Mouse (Mus musculus): Measurements from ENCODE around the gene Rab3b. TPM values are rescaled to one million over a fixed set of nuclear protein-coding genes. Genes with fewer than 3 reads are reported as not detected.

Rab3b gene
- 1.9 TPM for polyA plus RNA-seq (2015; fragmentation: Illumina TruSeq; extraction: RNeasy Lipid Tissue Mini Kit (QIAGEN cat#74804); ENCODE audit: insufficient read depth, low read depth, low replicate concordance)

DNA sequence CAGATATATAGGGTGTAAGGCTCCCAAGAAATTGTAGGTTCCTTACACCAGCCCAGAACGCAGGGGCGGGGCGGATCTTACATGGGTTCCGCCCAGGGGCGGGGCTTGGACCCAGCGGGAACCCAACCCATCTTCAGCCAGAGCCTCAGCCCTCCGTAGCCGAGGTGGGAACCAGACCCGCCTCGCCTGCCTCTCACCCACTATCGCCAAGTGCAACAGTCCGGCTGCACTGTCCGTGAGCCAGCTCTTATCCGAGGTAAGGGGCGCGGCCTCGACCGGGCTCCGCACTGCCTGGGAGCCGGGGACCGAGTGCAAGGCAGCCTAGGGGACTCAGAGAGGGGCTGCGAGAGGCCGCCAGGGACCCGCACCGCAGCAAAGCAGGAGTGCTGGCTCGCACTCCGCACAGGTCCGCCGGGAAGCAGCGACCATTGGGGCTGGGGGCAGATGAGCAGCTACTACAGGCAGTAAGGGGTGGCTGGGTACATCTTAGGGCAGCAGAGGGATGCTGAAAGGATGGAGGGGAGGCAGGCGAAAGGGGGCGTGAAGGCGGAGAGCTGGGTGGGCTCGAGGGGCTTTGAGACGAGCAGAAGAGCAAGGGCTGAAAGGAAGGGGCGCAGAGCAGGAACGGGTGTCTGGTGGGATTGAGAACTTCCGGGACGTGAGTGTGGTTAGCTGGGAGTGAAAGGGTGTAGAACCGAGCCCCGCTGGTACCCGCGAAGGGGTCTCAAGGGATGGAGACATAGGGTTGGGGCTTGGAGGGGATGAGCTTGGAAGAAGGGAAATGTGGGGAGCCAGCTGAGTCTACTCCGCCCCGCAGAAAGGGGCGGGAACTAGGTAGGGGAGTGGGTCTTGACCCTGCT, at the start of gene Rab3b:
Gene Rab3b (plus strand): TSS at position 101 of the 860 bp plus-strand sequence.

DNA sequence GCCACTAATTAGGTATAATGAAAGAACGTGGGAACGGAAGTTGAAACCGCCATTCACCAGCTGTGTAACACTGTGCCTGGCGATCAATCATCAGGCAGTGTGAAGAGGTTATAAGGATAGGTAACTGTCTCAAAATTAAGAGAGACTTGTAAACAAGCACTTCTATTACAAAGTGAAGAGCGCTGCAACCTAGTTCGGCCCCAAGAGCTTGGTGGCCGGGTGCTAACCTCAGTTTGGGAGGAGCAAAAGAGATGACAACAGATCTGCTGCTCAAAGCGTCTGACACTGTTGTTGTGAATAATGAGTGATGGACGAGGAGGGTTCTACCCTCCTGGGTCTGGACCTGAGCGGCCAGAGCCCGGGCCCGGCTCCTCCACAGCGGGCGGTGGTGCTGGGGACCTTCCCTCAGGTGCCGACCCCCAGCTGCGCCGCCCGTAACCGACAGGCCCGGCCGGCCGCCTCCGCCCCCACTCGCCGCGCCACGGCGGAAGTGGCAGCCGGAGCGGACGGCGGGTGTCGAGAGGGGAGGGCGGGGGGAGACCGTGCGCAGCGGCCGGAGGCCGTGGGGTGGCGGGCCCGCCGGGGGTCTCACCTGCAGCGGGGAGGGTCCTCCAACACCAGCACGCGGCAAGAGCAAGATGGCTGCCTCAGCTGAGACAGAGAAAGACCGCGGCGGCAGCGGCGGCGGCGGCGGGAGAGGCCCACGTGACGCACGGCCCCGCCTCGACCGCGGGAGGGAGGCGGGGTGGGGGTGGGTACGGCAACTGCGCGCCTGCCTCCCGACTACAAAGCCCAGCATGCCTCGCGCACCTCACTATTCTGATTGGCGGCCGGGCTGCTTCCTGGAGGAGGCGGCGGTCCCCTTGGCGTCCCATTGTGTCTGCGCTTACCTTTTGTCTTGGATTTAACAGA, 45.7 kb upstream of the Rab3b start, which contains the start of gene Btf3l4:
Gene Btf3l4 (minus strand): TSS at position 699 of the 912 bp plus-strand sequence.

DNA sequence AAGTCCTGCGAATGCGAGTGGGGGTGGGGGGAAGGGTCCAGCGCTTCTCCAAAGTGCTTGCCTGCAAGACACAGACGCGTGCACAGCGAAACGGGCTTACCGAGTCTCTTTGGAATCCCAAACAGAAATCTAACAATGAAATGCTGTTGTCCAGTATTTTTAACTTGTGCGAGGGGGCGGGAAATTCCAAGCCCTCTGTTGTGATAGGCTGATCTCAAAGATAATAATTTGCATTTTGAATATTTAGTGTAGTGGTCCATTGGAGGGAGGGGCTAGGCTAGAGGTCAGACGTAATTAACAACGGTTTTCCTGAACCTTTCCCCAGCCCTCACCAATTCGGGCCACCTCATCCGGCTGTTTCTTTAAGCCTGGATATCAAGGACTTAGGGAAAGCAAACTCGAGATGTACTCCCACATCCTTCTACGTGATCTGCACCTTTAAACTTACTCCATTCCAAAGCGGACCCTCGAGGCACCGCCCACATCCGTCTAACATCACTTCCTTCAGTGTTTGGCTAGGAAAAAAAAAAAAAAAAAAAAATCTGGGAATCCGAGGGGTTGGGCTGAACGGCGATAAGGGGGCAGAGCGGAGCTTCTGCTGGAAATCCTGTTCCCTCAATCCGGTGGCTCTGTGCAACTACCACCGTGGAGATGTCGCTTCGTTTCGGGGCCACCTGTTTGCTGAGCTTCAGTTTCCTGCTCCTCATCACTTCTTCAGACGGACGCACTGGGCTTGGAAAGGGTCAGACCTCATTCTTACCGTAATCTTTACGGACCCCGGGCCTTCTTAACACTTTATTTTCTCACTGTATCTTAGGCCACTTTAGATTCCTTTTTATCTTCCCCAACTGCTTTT, 44.5 kb upstream of the Rab3b start, which contains the start of gene Txndc12:
Gene Txndc12 (plus strand): TSS at position 487 of the 856 bp plus-strand sequence.

DNA sequence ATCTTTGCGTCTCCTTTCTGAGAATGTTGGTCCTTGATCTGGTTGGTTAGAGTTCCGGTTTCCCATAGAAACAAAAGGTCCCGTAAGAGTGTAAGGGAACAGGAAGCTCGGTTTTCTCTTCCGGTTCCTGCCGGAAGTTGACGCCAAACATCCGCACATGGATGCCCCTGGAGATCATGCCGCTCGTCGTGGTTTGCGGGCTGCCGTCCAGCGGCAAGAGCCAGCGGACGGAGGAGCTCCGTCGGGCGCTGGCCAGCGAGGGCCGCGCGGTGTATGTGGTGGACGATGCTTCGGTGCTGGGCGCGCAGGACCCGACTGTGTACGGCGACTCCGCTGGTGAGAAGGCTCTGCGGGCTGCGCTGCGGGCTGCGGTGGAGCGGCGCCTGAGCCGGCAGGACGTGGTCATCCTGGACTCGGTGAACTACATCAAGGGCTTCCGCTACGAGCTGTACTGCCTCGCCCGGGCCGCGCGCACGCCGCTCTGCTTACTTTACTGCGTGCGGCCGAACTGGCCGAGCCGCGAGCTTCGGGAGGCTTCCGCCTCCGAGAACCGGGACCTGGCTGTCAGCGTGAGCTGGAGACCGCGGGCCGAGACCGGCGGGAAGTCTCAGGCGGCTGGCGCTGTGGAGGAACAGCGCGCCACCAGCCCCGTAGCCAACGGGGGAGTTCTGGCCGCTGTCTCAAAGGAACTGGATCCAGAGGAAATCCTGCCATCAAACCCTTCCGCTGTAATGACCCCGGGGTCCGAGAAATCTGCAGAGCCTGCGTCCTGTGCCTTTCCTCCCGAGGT, 31.0 kb upstream of the Rab3b start, which contains the start of gene Kti12:
Gene Kti12 (plus strand): TSS at position 71 of the 790 bp plus-strand sequence.

DNA sequence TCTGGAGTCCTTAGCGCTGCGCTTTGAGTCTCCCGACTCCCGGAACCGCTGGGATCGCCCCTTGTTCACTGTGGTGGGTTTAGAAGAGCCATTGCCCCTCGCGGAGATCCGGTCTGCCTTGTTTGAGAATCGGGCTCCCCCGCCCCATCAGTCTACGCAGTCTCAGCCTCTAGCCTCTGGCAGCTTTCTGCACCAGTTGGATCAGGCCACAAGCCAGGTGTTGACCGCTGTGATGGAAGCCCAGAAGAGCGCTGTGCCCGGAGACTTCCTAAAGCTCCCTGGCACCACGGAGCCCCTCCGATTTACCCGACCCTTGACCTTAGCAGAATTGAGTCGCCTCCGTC, 30.4 kb upstream of the Rab3b start, which contains the start of gene A730015C16Rik:
Gene A730015C16Rik (minus strand): TSS at position 115 of the 344 bp plus-strand sequence.

Other genes with a start within 250 kb of the Rab3b start
- not detected for gene 3110021N24Rik, start 159.4 kb upstream of the Rab3b start, polyA plus RNA-seq (2015; fragmentation: Illumina TruSeq; extraction: RNeasy Lipid Tissue Mini Kit (QIAGEN cat#74804); ENCODE audit: insufficient read depth, low read depth, low replicate concordance)
- 3.9 TPM for gene Zfyve9, start 98.3 kb upstream of the Rab3b start, polyA plus RNA-seq (2015; fragmentation: Illumina TruSeq; extraction: RNeasy Lipid Tissue Mini Kit (QIAGEN cat#74804); ENCODE audit: insufficient read depth, low read depth, low replicate concordance)
- 13.4 TPM for gene Btf3l4, start 45.4 kb upstream of the Rab3b start, polyA plus RNA-seq (2015; fragmentation: Illumina TruSeq; extraction: RNeasy Lipid Tissue Mini Kit (QIAGEN cat#74804); ENCODE audit: insufficient read depth, low read depth, low replicate concordance)
- gene Txndc12, start 44.5 kb upstream of the Rab3b start, polyA plus RNA-seq (2015; fragmentation: Illumina TruSeq; extraction: RNeasy Lipid Tissue Mini Kit (QIAGEN cat#74804); ENCODE audit: insufficient read depth, low read depth, low replicate concordance): 11.9 TPM
- gene Kti12, start 31.3 kb upstream of the Rab3b start, polyA plus RNA-seq (2015; fragmentation: Illumina TruSeq; extraction: RNeasy Lipid Tissue Mini Kit (QIAGEN cat#74804); ENCODE audit: insufficient read depth, low read depth, low replicate concordance): 6.8 TPM
- not detected for gene A730015C16Rik, start 30.4 kb upstream of the Rab3b start, polyA plus RNA-seq (2015; fragmentation: Illumina TruSeq; extraction: RNeasy Lipid Tissue Mini Kit (QIAGEN cat#74804); ENCODE audit: insufficient read depth, low read depth, low replicate concordance)
- gene Nrd1, start 121.6 kb downstream of the Rab3b start, polyA plus RNA-seq (2015; fragmentation: Illumina TruSeq; extraction: RNeasy Lipid Tissue Mini Kit (QIAGEN cat#74804); ENCODE audit: insufficient read depth, low read depth, low replicate concordance): 37.4 TPM